16 mouse cellular contexts compared by ENCODE assay signal in the genomic region with DNA sequence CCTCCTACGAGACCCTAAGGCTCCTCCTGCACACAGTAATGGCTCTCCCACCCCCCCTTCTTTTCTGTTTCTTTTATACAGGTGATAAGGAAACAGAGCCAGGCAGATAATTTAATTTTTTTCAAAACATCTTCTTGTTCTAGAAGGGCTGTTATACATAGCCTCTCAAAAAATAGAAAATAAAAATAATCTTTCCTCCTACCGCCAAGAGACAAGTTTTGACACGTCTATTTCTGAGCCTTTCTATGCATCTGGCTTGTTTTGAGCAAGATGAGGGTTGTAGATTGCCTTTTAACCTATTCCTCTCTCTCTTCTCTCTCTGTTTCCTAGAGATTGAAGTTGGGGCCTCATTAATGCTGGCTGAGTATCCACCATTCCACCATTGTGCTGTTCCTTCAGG.
"Had no signal": no experiment of that assay in that cellular context is flagged by ENCODE, and none has a peak within 500 bp of the region (broad histone marks: within the 10 kb centered on the region; RNA-seq: fewer than 3 reads in every experiment).

No protein-coding gene starts in this region.

- H3K4me2 ChIP-seq: lung, embryonic 15.5 days; midbrain, embryonic 11.5 days; midbrain, embryonic 13.5 days; midbrain, embryonic 15.5 days; neural tube, embryonic 12.5 days; stomach, embryonic 15.5 days had no signal

- H3K9ac ChIP-seq: liver, postnatal 0 days; lung, embryonic 15.5 days; midbrain, embryonic 13.5 days; midbrain, embryonic 15.5 days; neural tube, embryonic 12.5 days; stomach, embryonic 15.5 days had no signal

- H3K4me3 ChIP-seq: lung, embryonic 15.5 days; midbrain, embryonic 13.5 days; midbrain, embryonic 15.5 days; neural tube, embryonic 12.5 days; stomach, embryonic 15.5 days had no signal

- H3K4me1 ChIP-seq: lung, embryonic 15.5 days; midbrain, embryonic 13.5 days; midbrain, embryonic 15.5 days; neural tube, embryonic 12.5 days; stomach, embryonic 15.5 days had no signal

- ATAC-seq: liver, postnatal 0 days; lung, postnatal 0 days; midbrain, embryonic 13.5 days; midbrain, embryonic 15.5 days had no signal

- H3K9me3 ChIP-seq: lung, embryonic 15.5 days; midbrain, embryonic 15.5 days; stomach, embryonic 15.5 days had no signal

- H3K36me3 ChIP-seq: lung, embryonic 15.5 days; midbrain, embryonic 13.5 days; midbrain, embryonic 15.5 days; neural tube, embryonic 12.5 days; stomach, embryonic 15.5 days had no signal

- H3K27ac ChIP-seq: lung, embryonic 15.5 days; midbrain, embryonic 13.5 days; midbrain, embryonic 15.5 days; neural tube, embryonic 12.5 days; stomach, embryonic 15.5 days; stomach, postnatal 0 days had no signal

- H3K27me3 ChIP-seq: lung, embryonic 15.5 days; midbrain, embryonic 13.5 days; midbrain, embryonic 15.5 days; neural tube, embryonic 12.5 days; stomach, embryonic 15.5 days had no signal

- DNase-seq: liver, postnatal 0 days; lung, adult 2 months; lung, postnatal 14 days; lung, postnatal 36 days; right cerebral cortex, postnatal 14 days; thymus, adult 18-20 months; thymus, postnatal 14 days; thymus, postnatal 36 days had no signal
